Mouse (Mus musculus) c-Kit-positive CD71-positive TER-119-negative erythroid progenitor cells, embryonic 14.5 days (primary cell): ENCODE data around the gene E4f1.

ENCODE experiments used
- DNase-seq: peaks from one replicate; pipeline ENCODE4 v3.0.0-alpha.2; 2013; ENCODE audit warnings: low read depth

E4f1 gene

GRCm38 (mm10) chr17:24469910-24470602 is at the start of gene E4f1, which contains the start of gene Pgp:
Gene E4f1 (minus strand): TSS chr17:24470313.
Gene Pgp (plus strand): TSS chr17:24470392.
- DNase-seq = peak; percentile 98

- DNase-seq = no peak
Observed at GRCm38 (mm10) chr17:24514270-24515257, 44.5 kb upstream of the E4f1 start.

- no peak for DNase-seq
Observed at GRCm38 (mm10) chr17:24513609-24514008, 43.5 kb upstream of the E4f1 start.

- DNase-seq = no peak
Observed at GRCm38 (mm10) chr17:24507806-24508460, 37.8 kb upstream of the E4f1 start.

- no peak for DNase-seq
Observed at GRCm38 (mm10) chr17:24507129-24507664, 37.1 kb upstream of the E4f1 start.

- no peak for DNase-seq
Observed at GRCm38 (mm10) chr17:24506332-24507070, 36.4 kb upstream of the E4f1 start.

- DNase-seq = no peak
Observed at GRCm38 (mm10) chr17:24505286-24505955, 35.3 kb upstream of the E4f1 start.

GRCm38 (mm10) chr17:24504085-24504484 is 34.0 kb upstream of the E4f1 start:
- DNase-seq = no peak

- no peak for DNase-seq
Observed at GRCm38 (mm10) chr17:24502208-24502607, 32.1 kb upstream of the E4f1 start.

GRCm38 (mm10) chr17:24496026-24496425 is 25.9 kb upstream of the E4f1 start:
- no peak for DNase-seq

GRCm38 (mm10) chr17:24495443-24495842 is 25.3 kb upstream of the E4f1 start:
- DNase-seq = no peak

GRCm38 (mm10) chr17:24494627-24495335 is 24.7 kb upstream of the E4f1 start:
- no peak for DNase-seq

- DNase-seq = no peak
Observed at GRCm38 (mm10) chr17:24490399-24490798, 20.3 kb upstream of the E4f1 start.

GRCm38 (mm10) chr17:24489265-24490030 is 19.3 kb upstream of the E4f1 start:
- no peak for DNase-seq

GRCm38 (mm10) chr17:24488662-24489264 is 18.6 kb upstream of the E4f1 start:
- DNase-seq = no peak

- DNase-seq = no peak
Observed at GRCm38 (mm10) chr17:24488186-24488661, 18.1 kb upstream of the E4f1 start, which contains the start of gene Caskin1. Gene Caskin1 (plus strand): TSS chr17:24488601.

GRCm38 (mm10) chr17:24485090-24485860 is 15.2 kb upstream of the E4f1 start:
- DNase-seq = no peak

- DNase-seq = no peak
Observed at GRCm38 (mm10) chr17:24483495-24483894, 13.4 kb upstream of the E4f1 start.
